ENCODE assay signal across 26 mouse cellular contexts in genomic region chr1:79979863-79980262, GRCm38 (mm10).
A peak's percentile ranks its signal among the peaks of the same experiment; 100 is the strongest.
DNase-seq lines count a peak whose midpoint lies in the region; ATAC-seq and TF ChIP-seq lines count a peak whose summit lies in the region.
"Had no signal": no experiment of that assay in that cellular context is flagged by ENCODE, and none has a peak within 500 bp of the region (broad histone marks: within the 10 kb centered on the region; RNA-seq: fewer than 3 reads in every experiment).

No protein-coding gene starts in this region.

- H3K9me3 ChIP-seq in heart, embryonic 11.5 days (replicated peaks; ENCODE audit: control insufficient read depth, low read length), result no peaks in the 10 kb centered on the region
- no peaks in the 10 kb centered on the region for H3K9me3 ChIP-seq in limb, embryonic 12.5 days
- no peaks in the 10 kb centered on the region for H3K9me3 ChIP-seq in limb, embryonic 10.5 days (replicated peaks)
- H3K9me3 ChIP-seq in hindbrain, postnatal 0 days (ENCODE audit: low read length), result no peaks in the 10 kb centered on the region
- H3K9me3 ChIP-seq: forebrain, embryonic 13.5 days; hindbrain, embryonic 13.5 days; lung, embryonic 15.5 days; midbrain, embryonic 15.5 days; neural tube, embryonic 15.5 days; stomach, embryonic 15.5 days had no signal

- H3K4me1 ChIP-seq in heart, embryonic 11.5 days (ENCODE audit: control insufficient read depth, insufficient read depth, low read length), result peaks cover 3% of the 10 kb centered on the region; the same call in 1 of the 2 replicates
- peaks cover 21% of the 10 kb centered on the region for H3K4me1 ChIP-seq in limb, embryonic 12.5 days (replicated peaks)
- H3K4me1 ChIP-seq in limb, embryonic 10.5 days, result peaks cover 43% of the 10 kb centered on the region
- no peaks in the 10 kb centered on the region for H3K4me1 ChIP-seq in hindbrain, postnatal 0 days (ENCODE audit: insufficient read depth, low read length)
- H3K4me1 ChIP-seq: forebrain, embryonic 13.5 days; hindbrain, embryonic 13.5 days; lung, embryonic 15.5 days; midbrain, embryonic 15.5 days; neural tube, embryonic 15.5 days; stomach, embryonic 15.5 days had no signal

- H3K4me3 ChIP-seq in heart, embryonic 11.5 days (ENCODE audit: low read depth, low read length), result no peak overlapping the region
- H3K4me3 ChIP-seq in limb, embryonic 12.5 days (replicated peaks), result no peak overlapping the region
- H3K4me3 ChIP-seq in limb, embryonic 10.5 days, result no peak overlapping the region
- H3K4me3 ChIP-seq in hindbrain, postnatal 0 days (ENCODE audit: low read length), result no peak overlapping the region
- H3K4me3 ChIP-seq: forebrain, embryonic 13.5 days; hindbrain, embryonic 13.5 days; lung, embryonic 15.5 days; midbrain, embryonic 15.5 days; neural tube, embryonic 15.5 days; stomach, embryonic 15.5 days had no signal

- WGBS in heart, embryonic 11.5 days (ENCODE audit: insufficient replicate concordance), result 34% methylated on average over 6 of the region's 6 CpGs
- WGBS in limb, embryonic 12.5 days, result 79% methylated on average over 6 of the region's 6 CpGs
- 87% methylated on average over 6 of the region's 6 CpGs for WGBS in limb, embryonic 10.5 days
- 60% methylated on average over 6 of the region's 6 CpGs for WGBS in hindbrain, postnatal 0 days

- TF ChIP-seq CTCF in hindbrain, postnatal 0 days (IDR thresholded peaks at IDR 0.05; ENCODE audit: low read depth), result no peak

- no peaks in the 10 kb centered on the region for H3K27me3 ChIP-seq in heart, embryonic 11.5 days (ENCODE audit: control insufficient read depth, insufficient read depth, low read length)
- no peaks in the 10 kb centered on the region for H3K27me3 ChIP-seq in limb, embryonic 12.5 days
- no peaks in the 10 kb centered on the region for H3K27me3 ChIP-seq in limb, embryonic 10.5 days (ENCODE audit: low read depth, poor library complexity, severe bottlenecking)
- H3K27me3 ChIP-seq in hindbrain, postnatal 0 days (ENCODE audit: insufficient read depth, low read length), result no peaks in the 10 kb centered on the region
- H3K27me3 ChIP-seq: forebrain, embryonic 13.5 days; hindbrain, embryonic 13.5 days; lung, embryonic 15.5 days; midbrain, embryonic 15.5 days; neural tube, embryonic 15.5 days; stomach, embryonic 15.5 days had no signal

- no peaks in the 10 kb centered on the region for H3K36me3 ChIP-seq in heart, embryonic 11.5 days (ENCODE audit: control insufficient read depth, insufficient read depth, low read length)
- H3K36me3 ChIP-seq in limb, embryonic 12.5 days, result no peaks in the 10 kb centered on the region
- no peaks in the 10 kb centered on the region for H3K36me3 ChIP-seq in limb, embryonic 10.5 days
- H3K36me3 ChIP-seq in hindbrain, postnatal 0 days (ENCODE audit: insufficient read depth, low read length), result no peaks in the 10 kb centered on the region
- H3K36me3 ChIP-seq: hindbrain, embryonic 13.5 days; lung, embryonic 15.5 days; midbrain, embryonic 15.5 days; neural tube, embryonic 15.5 days; stomach, embryonic 15.5 days had no signal

- H3K9ac ChIP-seq in heart, embryonic 11.5 days (ENCODE audit: low read depth, low read length), result no peak overlapping the region
- H3K9ac ChIP-seq in limb, embryonic 12.5 days (replicated peaks), result no peak overlapping the region
- H3K9ac ChIP-seq in hindbrain, postnatal 0 days (replicated peaks; ENCODE audit: low read length), result no peak overlapping the region
- H3K9ac ChIP-seq: forebrain, embryonic 13.5 days; hindbrain, embryonic 13.5 days; liver, embryonic 14.5 days; lung, embryonic 15.5 days; midbrain, embryonic 15.5 days; neural tube, embryonic 15.5 days; stomach, embryonic 15.5 days had no signal

- no peak overlapping the region for H3K4me2 ChIP-seq in heart, embryonic 11.5 days
- no peak overlapping the region for H3K4me2 ChIP-seq in limb, embryonic 12.5 days
- no peak overlapping the region for H3K4me2 ChIP-seq in hindbrain, postnatal 0 days (ENCODE audit: low read depth, low read length)
- H3K4me2 ChIP-seq: forebrain, embryonic 13.5 days; hindbrain, embryonic 13.5 days; lung, embryonic 15.5 days; midbrain, embryonic 15.5 days; neural tube, embryonic 15.5 days; stomach, embryonic 15.5 days had no signal

- peak overlapping the region; percentile 41; the same call in 1 of the 2 replicates for H3K27ac ChIP-seq in heart, embryonic 11.5 days (ENCODE audit: low read depth, low read length)
- peak overlapping the region; percentile 29; the same call in 1 of the 2 replicates for H3K27ac ChIP-seq in limb, embryonic 12.5 days
- H3K27ac ChIP-seq in limb, embryonic 10.5 days, result no peak overlapping the region
- no peak overlapping the region for H3K27ac ChIP-seq in hindbrain, postnatal 0 days
- H3K27ac ChIP-seq: forebrain, embryonic 13.5 days; hindbrain, embryonic 13.5 days; liver, embryonic 14.5 days; lung, embryonic 15.5 days; midbrain, embryonic 15.5 days; neural tube, embryonic 15.5 days; stomach, embryonic 15.5 days had no signal

- no peak for ATAC-seq in heart, embryonic 11.5 days (replicated peaks; ENCODE audit: insufficient number of reproducible peaks, low FRiP score, low TSS enrichment)
- ATAC-seq in limb, embryonic 12.5 days (ENCODE audit: insufficient number of reproducible peaks, insufficient read depth, low FRiP score, low TSS enrichment, low read depth), result no peak
- ATAC-seq in granulocyte monocyte progenitor cell, adult 5-6 weeks (replicated peaks; ENCODE audit: poor library complexity, severe bottlenecking), result peak; percentile 61
- ATAC-seq in megakaryocyte progenitor cell, adult 5-6 weeks (replicated peaks; ENCODE audit: poor library complexity), result peak; percentile 52
- ATAC-seq in hindbrain, postnatal 0 days, result no peak
- ATAC-seq: forebrain, embryonic 13.5 days; inflammation-experienced regulatory T-cells, adult 6 months; midbrain, embryonic 15.5 days; Patski had no signal

- no peak for DNase-seq in heart, postnatal 14 days
- no peak for DNase-seq in limb, embryonic 10.5 days (ENCODE audit: low spot score)
- DNase-seq in hindbrain, postnatal 0 days (ENCODE audit: low spot score), result no peak
- DNase-seq: adrenal gland, postnatal 14 days; cerebellum, adult 11 months; cerebellum, adult 9-10 months; gastrocnemius, postnatal 10 days; kidney, adult 11 months; kidney, postnatal 14 days; liver; lung, postnatal 4 days; retina, postnatal 1 day; right cerebral cortex, postnatal 14 days had no signal

- intact Hi-C loops in heart, postnatal 14 days (cut with DNase I), result no loop called here

Comparison
In these comparisons a context has a peak if more than half of its experiments do, and no peak if none do; other contexts are left out.
1. H3K27ac ChIP-seq: peak in heart, embryonic 11.5 days (single experiment) and limb, embryonic 12.5 days (single experiment); none in limb, embryonic 10.5 days (single experiment) and hindbrain, postnatal 0 days (single experiment).
2. ATAC-seq: peak in granulocyte monocyte progenitor cell, adult 5-6 weeks (single experiment) and megakaryocyte progenitor cell, adult 5-6 weeks (single experiment); none in heart, embryonic 11.5 days (single experiment), limb, embryonic 12.5 days (single experiment) and hindbrain, postnatal 0 days (single experiment).